Mouse (Mus musculus): ENCODE measurements around the gene Fzd4. TPM values are rescaled to one million over a fixed set of nuclear protein-coding genes. Genes with fewer than 3 reads are reported as not detected.

The Fzd4 gene
- polyA plus RNA-seq, 1 experiment from 2014 or later: 8.1 TPM

- H3K9ac ChIP-seq (ENCODE audit: low read length): no peak overlapping the region
- TF ChIP-seq CTCF (IDR thresholded peaks at IDR 0.05; ENCODE audit: low read depth): no peak
- TF ChIP-seq EP300 (optimal IDR thresholded peaks at IDR 0.05): no peak
- H3K4me1 ChIP-seq (replicated peaks; ENCODE audit: control insufficient read depth, insufficient read depth): no peaks in the 10 kb centered on the region
- ATAC-seq (ENCODE audit: low FRiP score, low TSS enrichment) (no peak), DNase-seq (ENCODE audit: low spot score) (no peak)
- no peak overlapping the region for H3K4me3 ChIP-seq (ENCODE audit: low read depth, low read length)
- no peaks in the 10 kb centered on the region for H3K36me3 ChIP-seq (ENCODE audit: control insufficient read depth, insufficient read depth, low read length)
- no peak overlapping the region for H3K27ac ChIP-seq (replicated peaks)
- no peaks in the 10 kb centered on the region for H3K9me3 ChIP-seq (ENCODE audit: control insufficient read depth, low read length)
- H3K27me3 ChIP-seq (ENCODE audit: control insufficient read depth, insufficient read depth, low read length): no peaks in the 10 kb centered on the region
- no peak overlapping the region for H3K4me2 ChIP-seq (replicated peaks; ENCODE audit: low read depth)
- 35% methylated on average over 5 of the region's 5 CpGs for WGBS
Observed at GRCm38 (mm10) chr7:89427101-89427500, 22.9 kb downstream of the Fzd4 start.

GRCm38 (mm10) chr7:89428804-89429203 is 24.6 kb downstream of the Fzd4 start:
- ATAC-seq (ENCODE audit: low FRiP score, low TSS enrichment): no peak
- TF ChIP-seq EP300 (optimal IDR thresholded peaks at IDR 0.05) (no peak), CTCF (IDR thresholded peaks at IDR 0.05; ENCODE audit: low read depth) (no peak)
- WGBS: 59% methylated on average over 5 of the region's 5 CpGs
- Histone ChIP-seq H3K4me1 (replicated peaks; ENCODE audit: control insufficient read depth, insufficient read depth) (no peaks in the 10 kb centered on the region), H3K27ac (replicated peaks) (no peak overlapping the region), H3K9me3 (ENCODE audit: control insufficient read depth, low read length) (no peaks in the 10 kb centered on the region), H3K9ac (ENCODE audit: low read length) (no peak overlapping the region), H3K36me3 (ENCODE audit: control insufficient read depth, insufficient read depth, low read length) (no peaks in the 10 kb centered on the region), H3K27me3 (ENCODE audit: control insufficient read depth, insufficient read depth, low read length) (no peaks in the 10 kb centered on the region), H3K4me2 (replicated peaks; ENCODE audit: low read depth) (no peak overlapping the region), H3K4me3 (ENCODE audit: low read depth, low read length) (no peak overlapping the region)
- no peak for DNase-seq (ENCODE audit: low spot score)

- Histone ChIP-seq H3K27me3 (ENCODE audit: control insufficient read depth, insufficient read depth, low read length) (no peaks in the 10 kb centered on the region), H3K4me2 (replicated peaks; ENCODE audit: low read depth) (no peak overlapping the region), H3K36me3 (ENCODE audit: control insufficient read depth, insufficient read depth, low read length) (no peaks in the 10 kb centered on the region), H3K9ac (ENCODE audit: low read length) (no peak overlapping the region), H3K27ac (replicated peaks) (no peak overlapping the region), H3K4me1 (replicated peaks; ENCODE audit: control insufficient read depth, insufficient read depth) (no peaks in the 10 kb centered on the region), H3K4me3 (ENCODE audit: low read depth, low read length) (no peak overlapping the region), H3K9me3 (ENCODE audit: control insufficient read depth, low read length) (no peaks in the 10 kb centered on the region)
- no peak for DNase-seq (ENCODE audit: low spot score)
- TF ChIP-seq EP300 (optimal IDR thresholded peaks at IDR 0.05): no peak
- no peak for TF ChIP-seq CTCF (IDR thresholded peaks at IDR 0.05; ENCODE audit: low read depth)
- WGBS: 54% methylated on average over 1 of the region's 1 CpGs
- ATAC-seq (ENCODE audit: low FRiP score, low TSS enrichment): peak; percentile 62
Observed at GRCm38 (mm10) chr7:89429326-89429725, 25.2 kb downstream of the Fzd4 start.

- no peak overlapping the region for H3K4me2 ChIP-seq (replicated peaks; ENCODE audit: low read depth)
- no peak for TF ChIP-seq EP300 (optimal IDR thresholded peaks at IDR 0.05)
- TF ChIP-seq CTCF (IDR thresholded peaks at IDR 0.05; ENCODE audit: low read depth): no peak
- H3K27me3 ChIP-seq (ENCODE audit: control insufficient read depth, insufficient read depth, low read length): no peaks in the 10 kb centered on the region
- H3K4me3 ChIP-seq (ENCODE audit: low read depth, low read length): no peak overlapping the region
- H3K4me1 ChIP-seq (replicated peaks; ENCODE audit: control insufficient read depth, insufficient read depth): no peaks in the 10 kb centered on the region
- H3K27ac ChIP-seq (replicated peaks): no peak overlapping the region
- H3K36me3 ChIP-seq (ENCODE audit: control insufficient read depth, insufficient read depth, low read length): no peaks in the 10 kb centered on the region
- no peak for DNase-seq (ENCODE audit: low spot score)
- ATAC-seq (ENCODE audit: low FRiP score, low TSS enrichment): peak; percentile 72; the same call in 1 of the 2 replicates
- H3K9ac ChIP-seq (ENCODE audit: low read length): no peak overlapping the region
- 76% methylated on average over 2 of the region's 2 CpGs for WGBS
- no peaks in the 10 kb centered on the region for H3K9me3 ChIP-seq (ENCODE audit: control insufficient read depth, low read length)
Observed at GRCm38 (mm10) chr7:89431185-89431584, 27.0 kb downstream of the Fzd4 start.

GRCm38 (mm10) chr7:89433193-89433892 is 29.2 kb downstream of the Fzd4 start:
- H3K27ac ChIP-seq (replicated peaks): no peak overlapping the region
- no peak for DNase-seq (ENCODE audit: low spot score)
- no peak for ATAC-seq (ENCODE audit: low FRiP score, low TSS enrichment)

GRCm38 (mm10) chr7:89433893-89434616 is 29.9 kb downstream of the Fzd4 start:
- Histone ChIP-seq H3K27me3 (ENCODE audit: control insufficient read depth, insufficient read depth, low read length) (no peaks in the 10 kb centered on the region), H3K36me3 (ENCODE audit: control insufficient read depth, insufficient read depth, low read length) (no peaks in the 10 kb centered on the region), H3K9me3 (ENCODE audit: control insufficient read depth, low read length) (no peaks in the 10 kb centered on the region), H3K9ac (ENCODE audit: low read length) (no peak overlapping the region), H3K4me3 (ENCODE audit: low read depth, low read length) (no peak overlapping the region), H3K4me2 (replicated peaks; ENCODE audit: low read depth) (no peak overlapping the region), H3K27ac (replicated peaks) (no peak overlapping the region), H3K4me1 (replicated peaks; ENCODE audit: control insufficient read depth, insufficient read depth) (no peaks in the 10 kb centered on the region)
- DNase-seq (ENCODE audit: low spot score) (no peak), ATAC-seq (ENCODE audit: low FRiP score, low TSS enrichment) (no peak)
- TF ChIP-seq EP300 (optimal IDR thresholded peaks at IDR 0.05): no peak
- 54% methylated on average over 8 of the region's 8 CpGs for WGBS

More at GRCm38 (mm10) chr7:89433193-89433892, 29.2 kb downstream of the Fzd4 start:
- TF ChIP-seq CTCF (IDR thresholded peaks at IDR 0.05; ENCODE audit: low read depth) (no peak), EP300 (optimal IDR thresholded peaks at IDR 0.05) (no peak)
- Histone ChIP-seq H3K36me3 (ENCODE audit: control insufficient read depth, insufficient read depth, low read length) (no peaks in the 10 kb centered on the region), H3K9ac (ENCODE audit: low read length) (no peak overlapping the region), H3K4me1 (replicated peaks; ENCODE audit: control insufficient read depth, insufficient read depth) (no peaks in the 10 kb centered on the region), H3K4me3 (ENCODE audit: low read depth, low read length) (no peak overlapping the region), H3K9me3 (ENCODE audit: control insufficient read depth, low read length) (no peaks in the 10 kb centered on the region), H3K27me3 (ENCODE audit: control insufficient read depth, insufficient read depth, low read length) (no peaks in the 10 kb centered on the region), H3K4me2 (replicated peaks; ENCODE audit: low read depth) (no peak overlapping the region)
- WGBS: 42% methylated on average over 9 of the region's 9 CpGs

Data from stomach, postnatal 0 days (tissue).